Mouse (Mus musculus) limb, embryonic 12.5 days (tissue): Measurements from ENCODE around the gene Heph. TPM values are rescaled to one million over a fixed set of nuclear protein-coding genes. Genes with fewer than 3 reads are reported as not detected.
"Not testable (repeated sequence)": the region's sequence is repeated elsewhere in the genome, so short reads cannot be mapped to it uniquely, and the experiment has no call there.

Experiments
- ATAC-seq: fragments of 200-750 bp; cut with Nextera tagmentation; 2 replicates; pipeline ENCODE4 v1.8.0; 2017; ENCODE audit warnings: low read depth, moderate TSS enrichment; ENCODE audit not compliant: insufficient number of reproducible peaks, insufficient read depth, low FRiP score, low TSS enrichment
- H3K27ac ChIP-seq: fragments of 300-500 bp; sonication (generic); 2 replicates; pipeline ENCODE4 v1.5.1; 2016; ENCODE audit warnings: mild to moderate bottlenecking, moderate library complexity
- H3K27me3 ChIP-seq: fragments of 300-500 bp; sonication (generic); 2 replicates; pipeline ENCODE4 v1.6.1; 2016; ENCODE audit warnings: mild to moderate bottlenecking, moderate library complexity
- H3K36me3 ChIP-seq: fragments of 300-500 bp; sonication (generic); 2 replicates; pipeline ENCODE4 v1.6.1; 2016; ENCODE audit warnings: mild to moderate bottlenecking, moderate library complexity
- H3K4me1 ChIP-seq: fragments of 300-500 bp; sonication (generic); replicated peaks from 2 replicates; pipeline ENCODE4 v1.6.1; 2016
- H3K4me2 ChIP-seq: fragments of 300-500 bp; sonication (generic); 2 replicates; pipeline ENCODE4 v1.6.1; 2016; ENCODE audit warnings: mild to moderate bottlenecking, moderate library complexity
- H3K4me3 ChIP-seq: fragments of 300-500 bp; sonication (generic); replicated peaks from 2 replicates; pipeline ENCODE4 v1.5.1; 2016; ENCODE audit warnings: mild to moderate bottlenecking
- H3K9ac ChIP-seq: fragments of 300-500 bp; sonication (generic); replicated peaks from 2 replicates; pipeline ENCODE4 v1.6.1; 2016; ENCODE audit warnings: mild to moderate bottlenecking, moderate library complexity
- H3K9me3 ChIP-seq: fragments of 300-500 bp; sonication (generic); 2 replicates; pipeline ENCODE4 v1.6.1; 2016; ENCODE audit warnings: mild to moderate bottlenecking, moderate library complexity
- WGBS: fragments of 180-500 bp; shearing (Covaris S2); methylation state at CpG from one replicate; pipeline ENCODE4 v1.1.7; 2016; 5-methylcytosine and 5-hydroxymethylcytosine counted together
- polyA plus RNA-seq: library from polyadenylated mRNA; unstranded; fragments of >200 nt; fragmentation: Nextera tagmentation; extraction: Ambion mirVana; gene quantifications from 2 replicates; pipeline ENCODE4 v1.2.1, GENCODE M21; 2016

Gene Heph
- polyA plus RNA-seq: 29.0 and 30.7 TPM in 2 replicates

GRCm38 (mm10) chrX:96455149-96455548 lies at the start of gene Heph:
Heph (plus strand) TSS chrX:96455359.
- Histone ChIP-seq H3K27ac (no peak within 1 kb of the TSS), H3K4me2 (peak within 1 kb of the TSS; percentile 45), H3K9me3 (no peaks in the 10 kb centered on the region), H3K27me3 (no peaks in the 10 kb centered on the region), H3K4me1 (no peaks in the 10 kb centered on the region), H3K9ac (peak within 1 kb of the TSS; percentile 45; the same call in 1 of the 2 replicates), H3K36me3 (no peaks in the 10 kb centered on the region), H3K4me3 (peak within 1 kb of the TSS; percentile 37)
- no peak for ATAC-seq
- 54% methylated on average over 2 of the region's 2 CpGs for WGBS

GRCm38 (mm10) chrX:96415351-96415750 lies 39.8 kb upstream of the Heph start:
- 83% methylated on average over 4 of the region's 4 CpGs for WGBS
- not testable (repeated sequence) for H3K4me2 ChIP-seq, H3K36me3 ChIP-seq, H3K9me3 ChIP-seq, H3K27me3 ChIP-seq, H3K4me3 ChIP-seq, H3K4me1 ChIP-seq, H3K9ac ChIP-seq, H3K27ac ChIP-seq, ATAC-seq

GRCm38 (mm10) chrX:96416970-96417369 lies 38.2 kb upstream of the Heph start:
- Histone ChIP-seq H3K4me1 (no peaks in the 10 kb centered on the region), H3K4me3 (no peak overlapping the region), H3K27me3 (no peaks in the 10 kb centered on the region), H3K9me3 (no peaks in the 10 kb centered on the region), H3K9ac (no peak overlapping the region), H3K4me2 (no peak overlapping the region), H3K36me3 (no peaks in the 10 kb centered on the region), H3K27ac (no peak overlapping the region)
- ATAC-seq: no peak
- 100% methylated on average over 1 of the region's 1 CpGs for WGBS

- no peak overlapping the region for H3K4me2 ChIP-seq
- no peak overlapping the region for H3K9ac ChIP-seq
- H3K27ac ChIP-seq: no peak overlapping the region
- H3K9me3 ChIP-seq: no peaks in the 10 kb centered on the region
- H3K27me3 ChIP-seq: no peaks in the 10 kb centered on the region
- 58% methylated on average over 1 of the region's 1 CpGs for WGBS
- no peak for ATAC-seq
- H3K4me1 ChIP-seq: no peaks in the 10 kb centered on the region
- no peak overlapping the region for H3K4me3 ChIP-seq
- H3K36me3 ChIP-seq: no peaks in the 10 kb centered on the region
Measured at GRCm38 (mm10) chrX:96417733-96418132, 37.4 kb upstream of the Heph start.

GRCm38 (mm10) chrX:96419383-96419782 lies 35.8 kb upstream of the Heph start:
- H3K27me3 ChIP-seq: no peaks in the 10 kb centered on the region
- no peaks in the 10 kb centered on the region for H3K36me3 ChIP-seq
- ATAC-seq: no peak
- H3K4me2 ChIP-seq: no peak overlapping the region
- no peaks in the 10 kb centered on the region for H3K9me3 ChIP-seq
- no peaks in the 10 kb centered on the region for H3K4me1 ChIP-seq
- H3K9ac ChIP-seq: no peak overlapping the region
- H3K4me3 ChIP-seq: no peak overlapping the region
- H3K27ac ChIP-seq: no peak overlapping the region

GRCm38 (mm10) chrX:96456201-96456963 lies 1.2 kb downstream of the Heph start, which contains the start of gene Hsf3:
Hsf3 (minus strand) TSS chrX:96456294.
- Histone ChIP-seq H3K27ac (no peak within 1 kb of the TSS), H3K9me3 (no peaks in the 10 kb centered on the region), H3K4me3 (peak within 1 kb of the TSS; percentile 37), H3K9ac (peak within 1 kb of the TSS; percentile 45; the same call in 1 of the 2 replicates), H3K36me3 (no peaks in the 10 kb centered on the region), H3K4me2 (peak within 1 kb of the TSS; percentile 45), H3K4me1 (no peaks in the 10 kb centered on the region), H3K27me3 (no peaks in the 10 kb centered on the region)
- 15% methylated on average over 9 of the region's 9 CpGs for WGBS
- no peak; the same call in 1 of the 2 replicates for ATAC-seq

GRCm38 (mm10) chrX:96501580-96501979 lies 46.4 kb downstream of the Heph start:
- Histone ChIP-seq H3K27ac (no peak overlapping the region), H3K9me3 (no peaks in the 10 kb centered on the region), H3K9ac (no peak overlapping the region), H3K27me3 (no peaks in the 10 kb centered on the region), H3K36me3 (no peaks in the 10 kb centered on the region), H3K4me2 (no peak overlapping the region), H3K4me3 (no peak overlapping the region), H3K4me1 (no peaks in the 10 kb centered on the region)
- WGBS: 77% methylated on average over 1 of the region's 1 CpGs
- no peak for ATAC-seq

Other genes starting within 250 kb of the Heph start
- not detected in 2 replicates for gene Vsig4, start 161.9 kb upstream of the Heph start, polyA plus RNA-seq
- 0.19 and 0.28 TPM in 2 replicates for gene Hsf3, start 935 bp downstream of the Heph start, polyA plus RNA-seq